Mouse (Mus musculus): ENCODE data around the gene Aifm3.

Aifm3 gene

DNA sequence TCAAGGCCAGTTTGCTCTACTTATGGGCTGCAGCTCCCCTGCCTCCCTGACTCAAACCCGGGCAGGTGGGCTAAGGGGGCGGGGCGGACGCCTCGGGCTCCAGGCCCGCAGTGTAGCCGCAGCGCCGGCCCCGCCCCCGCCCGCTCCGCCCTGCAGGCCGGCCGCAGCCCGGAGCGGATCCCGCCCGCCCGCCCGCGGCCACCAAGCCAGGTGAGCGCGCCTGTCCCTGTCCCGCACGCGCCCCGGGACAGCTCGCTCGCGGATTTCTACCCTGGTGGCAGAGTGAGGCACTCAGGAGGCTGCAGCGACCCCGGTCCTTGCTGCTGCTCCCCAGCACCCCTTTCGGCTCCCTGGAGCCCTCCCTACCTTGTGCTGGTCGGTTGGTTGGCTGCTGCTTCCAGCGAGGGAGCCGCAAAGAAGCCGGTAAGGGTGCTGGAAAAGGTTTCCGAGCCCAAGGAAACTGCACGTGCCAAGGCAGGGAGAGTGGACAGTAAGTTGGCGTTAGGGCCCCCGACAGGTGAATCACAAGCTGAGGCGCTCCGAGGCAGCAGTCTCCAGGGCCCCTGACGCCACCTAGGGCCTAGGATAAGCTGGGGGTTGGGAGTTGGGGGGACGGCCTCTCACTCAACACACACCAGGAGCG is at the start of gene Aifm3:
TSS of gene Aifm3 (plus strand) at position 143 of the 643 bp plus-strand sequence.
- DNase-seq (ENCODE audit: extremely low spot score, low read depth, low spot score) = no peak

DNA sequence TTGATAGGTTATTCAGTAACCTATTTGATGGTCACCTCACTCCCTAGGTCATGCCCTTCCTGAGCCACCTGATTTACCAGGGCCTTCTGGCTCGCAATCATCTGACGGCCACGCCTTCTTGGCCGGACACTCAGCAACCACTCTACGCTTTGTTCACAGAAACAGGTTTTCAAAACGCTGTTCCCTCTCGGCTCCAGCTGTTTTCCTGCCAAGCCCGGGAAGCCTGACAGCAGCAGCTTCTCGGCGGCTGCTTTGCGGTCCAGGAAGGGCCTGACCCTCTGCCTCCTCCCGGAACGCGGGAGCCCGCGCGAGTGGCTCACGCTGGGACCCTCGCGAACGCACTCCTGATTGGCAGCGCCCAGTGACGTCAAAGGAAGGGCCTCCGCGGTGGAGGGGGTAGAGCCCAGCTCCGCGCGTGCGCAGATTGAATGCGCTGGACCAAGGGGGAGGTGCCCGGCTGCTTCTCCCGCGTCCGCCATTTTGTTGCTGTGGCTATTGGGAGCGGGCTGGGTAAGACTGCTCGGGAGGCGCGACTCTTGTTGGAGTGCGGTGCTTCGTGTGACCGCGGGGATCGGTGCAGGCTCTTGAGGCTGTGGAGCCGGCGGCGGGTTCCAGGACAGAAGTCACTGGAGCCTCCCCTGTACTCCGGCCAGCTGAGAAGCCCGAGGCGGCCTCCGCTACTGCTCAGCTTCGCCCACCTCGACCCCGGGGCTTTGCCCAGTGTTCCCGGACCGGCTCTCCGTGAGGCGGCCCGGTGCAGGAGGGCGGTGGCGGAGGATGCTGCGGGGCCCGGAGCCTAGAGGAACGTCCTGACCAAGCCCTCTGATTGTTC is 37.7 kb upstream of the Aifm3 start, which contains the start of gene Crkl:
TSS of gene Crkl (plus strand) at position 447 of the 832 bp plus-strand sequence.
- peak; percentile 92 for DNase-seq (ENCODE audit: extremely low spot score, low read depth, low spot score)

DNA sequence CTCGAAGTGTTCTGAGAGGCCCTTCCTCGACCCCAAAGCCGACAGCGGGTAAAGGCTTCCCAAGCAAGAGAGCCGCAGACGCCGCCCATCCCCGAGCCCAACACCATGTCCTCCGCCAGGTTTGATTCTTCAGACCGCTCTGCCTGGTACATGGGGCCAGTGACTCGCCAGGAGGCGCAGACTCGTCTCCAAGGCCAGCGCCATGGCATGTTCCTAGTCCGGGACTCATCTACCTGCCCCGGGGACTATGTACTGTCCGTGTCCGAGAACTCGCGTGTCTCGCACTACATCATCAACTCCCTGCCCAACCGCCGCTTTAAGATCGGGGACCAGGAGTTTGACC is 37.1 kb upstream of the Aifm3 start:
- no peak for DNase-seq (ENCODE audit: extremely low spot score, low read depth, low spot score)

GRCm38 (mm10) chr16:17456901-17457300 is 32.5 kb upstream of the Aifm3 start:
- DNase-seq (ENCODE audit: extremely low spot score, low read depth, low spot score) = no peak

- no peak for DNase-seq (ENCODE audit: extremely low spot score, low read depth, low spot score)
Observed at GRCm38 (mm10) chr16:17460254-17460653, 29.2 kb upstream of the Aifm3 start.

- DNase-seq (ENCODE audit: extremely low spot score, low read depth, low spot score) = no peak
Observed at GRCm38 (mm10) chr16:17461596-17461995, 27.8 kb upstream of the Aifm3 start.

DNA sequence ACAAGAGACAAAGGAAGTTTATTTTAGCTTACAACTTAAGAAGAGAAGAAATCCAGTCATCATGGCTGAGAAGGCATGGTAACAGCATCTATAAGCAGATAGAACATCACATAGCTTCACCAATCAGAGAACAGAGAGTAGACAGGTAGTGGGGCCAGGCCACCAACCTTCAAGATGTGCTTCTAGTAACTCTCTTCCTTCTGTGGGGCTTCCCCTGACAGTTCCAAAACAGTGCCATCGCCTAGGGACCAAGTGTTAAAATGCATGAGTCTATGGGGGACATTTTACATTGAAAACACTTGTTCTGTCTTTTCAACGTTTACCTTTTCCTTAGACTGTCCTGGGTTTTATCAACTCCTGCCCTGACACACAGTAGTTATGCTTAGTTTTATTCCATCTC is 26.2 kb upstream of the Aifm3 start:
- no peak for DNase-seq (ENCODE audit: extremely low spot score, low read depth, low spot score)

DNA sequence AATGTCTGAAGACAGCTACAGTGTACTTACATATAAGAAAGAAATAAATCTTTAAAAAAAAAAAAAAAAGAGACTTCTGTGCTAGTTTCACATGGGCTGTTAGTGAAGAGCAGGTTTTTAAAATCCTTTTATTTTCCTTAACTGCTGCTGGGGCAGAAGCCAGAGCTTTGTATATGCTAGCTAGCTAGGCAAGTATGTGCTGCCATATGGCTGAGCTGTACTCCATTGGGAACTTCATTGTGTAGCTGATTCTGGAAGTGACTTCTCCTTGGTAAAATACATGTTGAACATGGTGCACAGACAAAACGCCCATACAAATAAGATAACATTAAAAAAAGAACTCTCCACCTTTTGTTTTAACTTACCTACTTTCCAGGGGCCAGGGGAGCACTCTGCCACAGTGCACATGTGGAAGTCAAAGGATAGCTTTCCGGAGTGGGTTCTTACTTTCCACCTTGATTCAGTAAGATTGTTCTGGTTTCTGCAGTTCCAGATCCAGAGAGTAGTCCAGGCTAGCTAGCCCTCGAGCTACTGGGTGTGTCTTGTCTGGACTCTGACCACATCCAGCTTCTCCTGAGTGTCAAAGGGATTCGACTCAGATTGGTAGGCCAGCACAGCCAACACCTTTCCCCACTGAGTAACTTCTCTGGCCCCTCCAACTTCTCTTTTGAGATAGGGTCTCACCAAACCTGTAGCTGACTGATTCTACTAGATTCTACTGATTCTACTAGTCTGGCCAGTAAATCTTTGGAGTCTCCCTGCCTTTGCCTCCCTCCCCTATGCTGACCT is 22.3 kb upstream of the Aifm3 start:
- no peak for DNase-seq (ENCODE audit: extremely low spot score, low read depth, low spot score)

- no peak for DNase-seq (ENCODE audit: extremely low spot score, low read depth, low spot score)
Observed at GRCm38 (mm10) chr16:17472498-17472897, 16.9 kb upstream of the Aifm3 start.

- no peak for DNase-seq (ENCODE audit: extremely low spot score, low read depth, low spot score)
Observed at GRCm38 (mm10) chr16:17474091-17474490, 15.3 kb upstream of the Aifm3 start.

DNA sequence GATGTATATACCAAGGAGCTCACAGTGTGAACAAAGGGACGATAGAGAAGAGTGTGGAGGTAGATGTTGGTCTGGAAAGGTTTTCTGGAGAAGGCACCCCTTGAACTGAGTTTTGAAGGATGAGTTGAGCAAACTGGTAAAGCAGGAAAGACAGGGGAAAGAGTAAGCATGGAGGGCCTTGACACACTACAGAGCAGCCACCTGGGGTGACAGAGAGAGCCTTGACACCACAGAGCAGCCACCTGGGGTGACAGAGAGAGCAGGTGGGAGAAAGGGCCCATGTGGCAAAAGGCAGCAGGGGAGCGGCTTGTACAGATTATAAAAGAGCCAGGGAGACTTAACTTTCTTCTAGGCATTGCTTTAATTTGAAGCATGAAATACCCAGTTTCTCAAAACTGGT is 14.7 kb upstream of the Aifm3 start:
- DNase-seq (ENCODE audit: extremely low spot score, low read depth, low spot score) = no peak

DNA sequence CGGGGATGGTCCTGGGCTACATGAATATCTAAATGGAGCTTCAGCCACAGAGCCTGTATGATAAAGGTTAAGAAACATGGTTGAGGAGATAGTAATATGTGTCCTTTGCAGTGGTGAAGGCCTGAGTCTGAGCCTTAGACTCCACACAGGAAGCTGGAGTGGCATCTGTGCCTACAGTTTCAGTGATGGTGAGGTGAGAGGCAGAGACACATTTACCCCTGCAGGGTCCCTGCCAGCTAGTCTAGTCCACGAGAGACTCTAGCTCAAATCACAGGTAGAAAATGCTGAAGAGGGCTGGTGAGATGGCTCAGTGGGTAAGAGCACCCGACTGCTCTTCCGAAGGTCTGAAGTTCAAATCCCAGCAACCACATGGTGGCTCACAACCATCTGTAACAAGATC is 14.1 kb upstream of the Aifm3 start:
- no peak for DNase-seq (ENCODE audit: extremely low spot score, low read depth, low spot score)

DNA sequence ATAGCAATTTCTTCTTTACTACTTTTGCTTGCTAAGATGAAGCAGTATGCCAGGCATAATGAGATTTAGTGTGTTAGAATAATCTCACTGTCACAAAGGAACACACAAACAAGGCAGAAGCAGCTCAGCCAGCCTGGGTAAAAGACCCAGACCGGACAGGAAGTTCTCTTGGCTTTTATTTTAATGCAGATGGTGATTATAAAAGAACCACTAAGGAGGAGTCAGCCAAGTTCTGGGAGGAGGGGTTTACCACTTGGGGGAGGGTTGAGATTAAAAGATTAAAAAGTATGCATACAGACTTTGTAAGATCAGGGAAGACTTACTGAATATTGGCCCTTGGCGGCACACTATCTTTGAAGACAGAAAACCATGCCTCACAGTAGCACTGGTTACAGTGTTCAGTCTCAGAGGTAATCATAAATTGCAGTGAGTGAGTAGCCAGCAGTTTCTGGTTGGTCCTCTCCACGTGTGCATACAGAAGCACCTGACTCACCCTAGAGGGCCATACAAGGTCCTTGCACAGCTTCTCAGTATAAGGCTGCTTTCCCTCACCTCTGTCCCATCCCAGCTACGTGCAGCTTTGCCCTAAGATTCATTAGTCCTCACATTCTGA is 11.0 kb upstream of the Aifm3 start:
- no peak for DNase-seq (ENCODE audit: extremely low spot score, low read depth, low spot score)

DNA sequence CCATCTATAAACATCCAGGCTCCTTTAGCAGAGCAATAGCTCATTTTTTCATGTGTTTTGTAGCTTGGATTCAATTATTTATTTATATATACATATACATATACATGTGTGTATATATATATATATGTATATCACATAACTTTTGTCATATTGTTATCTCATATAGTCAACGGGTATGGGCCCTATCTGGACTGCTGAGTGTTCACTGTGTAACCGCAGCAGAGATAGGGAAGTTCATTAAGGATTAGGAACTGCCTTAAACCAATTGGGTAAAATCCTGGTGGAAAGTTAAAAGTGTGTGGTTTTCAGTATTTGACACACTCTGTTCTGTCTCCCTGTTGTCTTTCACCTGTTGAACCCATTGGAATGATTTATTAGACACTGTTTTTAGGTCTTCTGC is 7.9 kb upstream of the Aifm3 start:
- no peak for DNase-seq (ENCODE audit: extremely low spot score, low read depth, low spot score)

- no peak for DNase-seq (ENCODE audit: extremely low spot score, low read depth, low spot score)
Observed at GRCm38 (mm10) chr16:17486505-17486904, 2.9 kb upstream of the Aifm3 start.

DNA sequence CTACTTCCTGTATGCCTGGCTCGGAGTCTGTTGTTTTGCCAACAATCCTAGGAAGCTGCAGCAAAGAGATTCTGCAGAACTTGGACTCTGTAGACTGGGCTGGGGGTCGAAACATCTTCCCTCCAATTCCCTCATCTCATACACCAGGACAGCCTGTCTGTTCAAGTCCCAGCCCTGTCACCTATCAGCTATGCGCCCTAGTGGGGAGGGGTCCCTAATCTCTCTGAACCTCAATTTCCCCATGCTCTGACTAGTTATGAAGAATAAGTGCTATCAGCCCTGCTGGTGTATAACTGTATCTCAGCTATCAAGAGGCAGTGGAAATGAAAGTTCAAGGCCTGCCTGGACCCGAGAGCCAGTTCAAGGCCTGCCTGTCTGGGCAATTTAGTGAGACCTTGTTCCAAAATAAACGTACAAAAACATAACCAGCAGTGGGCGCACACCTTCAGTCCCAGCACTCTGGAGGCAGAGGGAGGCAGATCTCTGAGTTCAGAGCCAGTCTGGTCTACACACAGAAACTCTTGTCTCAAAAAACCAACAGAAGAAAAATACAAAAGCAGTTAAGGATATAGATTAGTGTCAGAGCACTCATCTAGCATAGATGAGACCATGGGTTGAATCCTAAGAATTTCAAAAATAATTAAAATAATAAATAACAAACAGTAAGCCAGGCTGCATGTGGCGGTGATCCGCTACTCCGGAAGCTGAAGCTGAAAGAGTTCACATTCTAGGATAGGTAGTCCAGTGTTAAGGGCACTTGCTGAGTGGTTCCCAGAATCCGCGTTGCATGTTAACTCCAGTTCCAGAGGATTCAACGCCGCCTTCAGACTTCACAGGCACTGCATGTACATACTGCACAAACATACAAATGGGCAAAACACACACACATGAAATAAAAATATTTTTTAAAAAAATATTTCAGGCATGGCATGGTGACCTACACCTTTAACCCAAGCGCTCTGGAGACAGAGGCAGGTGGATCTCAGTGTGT is 638 bp upstream of the Aifm3 start:
- DNase-seq (ENCODE audit: extremely low spot score, low read depth, low spot score) = no peak

GRCm38 (mm10) chr16:17491154-17491553 is 1.7 kb downstream of the Aifm3 start:
- no peak for DNase-seq (ENCODE audit: extremely low spot score, low read depth, low spot score)

DNA sequence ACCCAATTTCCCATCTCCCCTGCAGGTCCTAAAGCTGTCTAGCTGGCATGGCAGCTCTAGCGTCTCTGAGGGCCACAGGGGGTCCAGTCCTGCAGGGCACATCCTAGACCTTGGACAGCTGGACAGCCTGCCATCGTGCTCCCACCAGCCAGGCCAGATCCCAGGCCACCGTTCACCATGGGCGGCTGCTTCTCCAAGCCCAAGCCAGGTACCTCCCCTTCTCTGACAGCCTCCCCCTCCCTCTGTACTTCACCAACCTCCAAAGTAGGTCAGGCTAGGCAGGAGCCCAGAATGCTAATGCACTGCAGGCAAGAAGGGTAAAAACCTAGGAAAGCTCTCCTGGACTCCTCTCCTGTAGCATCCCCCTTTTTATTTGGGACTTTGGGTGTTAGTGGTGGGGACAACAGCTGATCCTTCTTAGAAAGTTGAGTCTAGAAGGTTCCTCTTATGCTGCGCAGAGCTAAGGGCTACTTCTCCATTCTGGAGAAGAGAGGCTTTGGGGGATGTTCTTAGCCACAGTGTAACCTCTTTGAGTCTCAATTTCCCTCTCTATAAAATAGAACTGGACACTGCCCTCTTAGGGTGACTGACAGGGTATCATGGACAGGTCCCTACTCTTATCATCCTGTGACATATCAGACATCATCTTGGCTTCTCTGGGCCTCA is 2.6 kb downstream of the Aifm3 start:
- DNase-seq (ENCODE audit: extremely low spot score, low read depth, low spot score) = no peak

GRCm38 (mm10) chr16:17496499-17497305 is 7.3 kb downstream of the Aifm3 start:
- DNase-seq (ENCODE audit: extremely low spot score, low read depth, low spot score) = no peak
